Mouse (Mus musculus): ENCODE measurements at regions not wholly inside any gene's neighbourhood (a gene's known extent, or its start where the extent isn't known, plus 50 kb on each side); places are given as distances from the start of the nearest gene placed in this dataset.

- no peaks in the 10 kb centered on the region for H3K36me3 ChIP-seq (ENCODE audit: control insufficient read depth, insufficient read depth, low read length)
- no peak overlapping the region for H3K9ac ChIP-seq (ENCODE audit: low read depth, low read length, severe bottlenecking)
- no peak for TF ChIP-seq POLR2A (IDR thresholded peaks at IDR 0.05; ENCODE audit: borderline replicate concordance, extremely low read depth, insufficient read depth, insufficient read length)
- no peak for DNase-seq (ENCODE audit: low spot score)
- H3K4me1 ChIP-seq (ENCODE audit: control insufficient read depth, insufficient read depth, low read length) = no peaks in the 10 kb centered on the region
- 59% methylated on average over 2 of the region's 2 CpGs for WGBS
- no peaks in the 10 kb centered on the region for H3K9me3 ChIP-seq (ENCODE audit: control insufficient read depth, low read length)
- no peak for ATAC-seq (ENCODE audit: low FRiP score, low read depth)
- no peak overlapping the region for H3K4me3 ChIP-seq (replicated peaks; ENCODE audit: low read length)
- no peaks in the 10 kb centered on the region for H3K27me3 ChIP-seq (ENCODE audit: control insufficient read depth, insufficient read depth, low read length)
- H3K4me2 ChIP-seq (replicated peaks; ENCODE audit: low read depth, low read length, severe bottlenecking) = no peak overlapping the region
- no peak overlapping the region for H3K27ac ChIP-seq (replicated peaks; ENCODE audit: low read depth, low read length)
These were observed 167.9 kb upstream of the Stac start for GRCm38 (mm10) chr9:111858051-111858450.

GRCm38 (mm10) chr9:111854976-111855375, 164.8 kb upstream of the Stac start:
- no peaks in the 10 kb centered on the region for H3K36me3 ChIP-seq (ENCODE audit: control insufficient read depth, insufficient read depth, low read length)
- DNase-seq (ENCODE audit: low spot score) (no peak), ATAC-seq (ENCODE audit: low FRiP score, low read depth) (no peak)
- no peaks in the 10 kb centered on the region for H3K4me1 ChIP-seq (ENCODE audit: control insufficient read depth, insufficient read depth, low read length)
- no peaks in the 10 kb centered on the region for H3K27me3 ChIP-seq (ENCODE audit: control insufficient read depth, insufficient read depth, low read length)
- H3K4me2 ChIP-seq (replicated peaks; ENCODE audit: low read depth, low read length, severe bottlenecking) = no peak overlapping the region
- WGBS = 82% methylated on average over 7 of the region's 7 CpGs
- H3K4me3 ChIP-seq (replicated peaks; ENCODE audit: low read length) = no peak overlapping the region
- no peak overlapping the region for H3K9ac ChIP-seq (ENCODE audit: low read depth, low read length, severe bottlenecking)
- TF ChIP-seq POLR2A (IDR thresholded peaks at IDR 0.05; ENCODE audit: borderline replicate concordance, extremely low read depth, insufficient read depth, insufficient read length) = no peak
- H3K27ac ChIP-seq (replicated peaks; ENCODE audit: low read depth, low read length) = no peak overlapping the region
- H3K9me3 ChIP-seq (ENCODE audit: control insufficient read depth, low read length) = no peaks in the 10 kb centered on the region

GRCm38 (mm10) chr9:111846366-111846765, 156.2 kb upstream of the Stac start:
- DNase-seq (ENCODE audit: low spot score) (no peak), ATAC-seq (ENCODE audit: low FRiP score, low read depth) (no peak)
- 93% methylated on average over 10 of the region's 10 CpGs for WGBS
- Histone ChIP-seq H3K9ac (ENCODE audit: low read depth, low read length, severe bottlenecking) (no peak overlapping the region), H3K4me1 (ENCODE audit: control insufficient read depth, insufficient read depth, low read length) (no peaks in the 10 kb centered on the region), H3K27ac (replicated peaks; ENCODE audit: low read depth, low read length) (no peak overlapping the region), H3K4me2 (replicated peaks; ENCODE audit: low read depth, low read length, severe bottlenecking) (no peak overlapping the region), H3K9me3 (ENCODE audit: control insufficient read depth, low read length) (no peaks in the 10 kb centered on the region), H3K4me3 (replicated peaks; ENCODE audit: low read length) (no peak overlapping the region), H3K27me3 (ENCODE audit: control insufficient read depth, insufficient read depth, low read length) (no peaks in the 10 kb centered on the region), H3K36me3 (ENCODE audit: control insufficient read depth, insufficient read depth, low read length) (no peaks in the 10 kb centered on the region)
- no peak for TF ChIP-seq POLR2A (IDR thresholded peaks at IDR 0.05; ENCODE audit: borderline replicate concordance, extremely low read depth, insufficient read depth, insufficient read length)

- ATAC-seq (ENCODE audit: low FRiP score, low read depth) = no peak
- WGBS = 80% methylated on average over 6 of the region's 6 CpGs
These were observed 151.0 kb upstream of the Stac start for GRCm38 (mm10) chr9:111841151-111841550.

GRCm38 (mm10) chr9:111838069-111838820, 148.1 kb upstream of the Stac start:
- no peak overlapping the region for H3K4me2 ChIP-seq (replicated peaks; ENCODE audit: low read depth, low read length, severe bottlenecking)
- no peaks in the 10 kb centered on the region for H3K36me3 ChIP-seq (ENCODE audit: control insufficient read depth, insufficient read depth, low read length)
- peak; percentile 41 for DNase-seq (ENCODE audit: low spot score)
- 55% methylated on average over 7 of the region's 7 CpGs for WGBS
- no peaks in the 10 kb centered on the region for H3K4me1 ChIP-seq (ENCODE audit: control insufficient read depth, insufficient read depth, low read length)
- no peaks in the 10 kb centered on the region for H3K9me3 ChIP-seq (ENCODE audit: control insufficient read depth, low read length)
- TF ChIP-seq POLR2A (IDR thresholded peaks at IDR 0.05; ENCODE audit: borderline replicate concordance, extremely low read depth, insufficient read depth, insufficient read length) = no peak
- H3K4me3 ChIP-seq (replicated peaks; ENCODE audit: low read length) = no peak overlapping the region
- no peaks in the 10 kb centered on the region for H3K27me3 ChIP-seq (ENCODE audit: control insufficient read depth, insufficient read depth, low read length)
- no peak overlapping the region for H3K9ac ChIP-seq (ENCODE audit: low read depth, low read length, severe bottlenecking)
- ATAC-seq (ENCODE audit: low FRiP score, low read depth) = no peak; the same call in 1 of the 2 replicates
- no peak overlapping the region for H3K27ac ChIP-seq (replicated peaks; ENCODE audit: low read depth, low read length)

More at GRCm38 (mm10) chr9:111841151-111841550, 151.0 kb upstream of the Stac start:
- no peak for TF ChIP-seq POLR2A (IDR thresholded peaks at IDR 0.05; ENCODE audit: borderline replicate concordance, extremely low read depth, insufficient read depth, insufficient read length)
- Histone ChIP-seq H3K9ac (ENCODE audit: low read depth, low read length, severe bottlenecking) (no peak overlapping the region), H3K4me2 (replicated peaks; ENCODE audit: low read depth, low read length, severe bottlenecking) (no peak overlapping the region), H3K27ac (replicated peaks; ENCODE audit: low read depth, low read length) (no peak overlapping the region), H3K36me3 (ENCODE audit: control insufficient read depth, insufficient read depth, low read length) (no peaks in the 10 kb centered on the region), H3K4me3 (replicated peaks; ENCODE audit: low read length) (no peak overlapping the region), H3K27me3 (ENCODE audit: control insufficient read depth, insufficient read depth, low read length) (no peaks in the 10 kb centered on the region), H3K4me1 (ENCODE audit: control insufficient read depth, insufficient read depth, low read length) (no peaks in the 10 kb centered on the region), H3K9me3 (ENCODE audit: control insufficient read depth, low read length) (no peaks in the 10 kb centered on the region)
- DNase-seq (ENCODE audit: low spot score) = no peak

Measured in limb, embryonic 14.5 days (tissue).